Mouse (Mus musculus) embryonic facial prominence, embryonic 14.5 days (tissue): Measurements from ENCODE around the gene Ndufb8. TPM values are rescaled to one million over a fixed set of nuclear protein-coding genes. Genes with fewer than 3 reads are reported as not detected.

Experiments
- ATAC-seq: fragments of 200-750 bp; cut with Nextera tagmentation; 2 replicates; pipeline ENCODE4 v1.8.0; 2017; ENCODE audit warnings: low read depth, moderate number of reproducible peaks, moderate TSS enrichment
- DNase-seq: peaks from one replicate; pipeline ENCODE4 v3.0.0-alpha.2; 2015; ENCODE audit warnings: low spot score
- H3K27ac ChIP-seq: fragments of 300-500 bp; sonication (generic); replicated peaks from 2 replicates; pipeline ENCODE4 v1.5.1; 2014; ENCODE audit warnings: low read depth, mild to moderate bottlenecking, low read length, moderate library complexity
- H3K27me3 ChIP-seq: fragments of 300-500 bp; sonication (generic); replicated peaks from 2 replicates; pipeline ENCODE4 v1.6.1; 2014; ENCODE audit warnings: low read length; ENCODE audit not compliant: control insufficient read depth, insufficient read depth
- H3K36me3 ChIP-seq: fragments of 300-500 bp; sonication (generic); 2 replicates; pipeline ENCODE4 v1.6.1; 2014; ENCODE audit warnings: low read length, mixed read lengths; ENCODE audit not compliant: control insufficient read depth, insufficient read depth
- H3K4me1 ChIP-seq: fragments of 300-500 bp; sonication (generic); 2 replicates; pipeline ENCODE4 v1.6.1; 2014; ENCODE audit warnings: antibody characterized with exemption, low read length; ENCODE audit not compliant: control insufficient read depth, insufficient read depth
- H3K4me2 ChIP-seq: fragments of 300-500 bp; sonication (generic); 2 replicates; pipeline ENCODE4 v1.6.1; 2014; ENCODE audit warnings: low read depth, mild to moderate bottlenecking, low read length, moderate library complexity, mixed read lengths
- H3K4me3 ChIP-seq: fragments of 300-500 bp; sonication (generic); 2 replicates; pipeline ENCODE4 v1.5.1; 2014; ENCODE audit warnings: low read depth, mild to moderate bottlenecking, low read length
- H3K9ac ChIP-seq: fragments of 300-500 bp; sonication (generic); 2 replicates; pipeline ENCODE4 v1.6.1; 2014; ENCODE audit warnings: low read depth, mild to moderate bottlenecking, low read length, moderate library complexity, mixed read lengths
- H3K9me3 ChIP-seq: fragments of 300-500 bp; sonication (generic); 2 replicates; pipeline ENCODE4 v1.6.1; 2016; ENCODE audit warnings: low read length; ENCODE audit not compliant: control insufficient read depth
- WGBS: fragments of 180-500 bp; shearing (Covaris S2); extraction: QIAGEN DNeasy Blood & Tissue Kit; methylation state at CpG from one replicate; pipeline ENCODE4 v1.1.7; 2014; 5-methylcytosine and 5-hydroxymethylcytosine counted together
- polyA plus RNA-seq: library from polyadenylated mRNA; unstranded; fragments of >200 nt; fragmentation: Nextera tagmentation; extraction: Ambion mirVana; gene quantifications from 2 replicates; pipeline ENCODE4 v1.2.1, GENCODE M21; 2014

Gene Ndufb8
- polyA plus RNA-seq, 1 experiment from 2014 or later = 510 TPM

- Histone ChIP-seq H3K9me3 (no peaks in the 10 kb centered on the region), H3K4me2 (peak within 1 kb of the TSS; percentile 72), H3K4me3 (peak within 1 kb of the TSS; percentile 44), H3K9ac (peak within 1 kb of the TSS; percentile 60), H3K36me3 (peaks cover 28% of the 10 kb centered on the region), H3K27me3 (peaks cover 17% of the 10 kb centered on the region), H3K4me1 (no peaks in the 10 kb centered on the region), H3K27ac (no peak within 1 kb of the TSS)
- DNase-seq (no peak), ATAC-seq (peak; percentile 32; the same call in 1 of the 2 replicates)
- WGBS = 2% methylated on average over 22 of the region's 47 CpGs
These were observed 9.8 kb downstream of the Ndufb8 start, which contains the start of gene Sec31b for GRCm38 (mm10) chr19:44545321-44546041. Gene Sec31b (minus strand): TSS chr19:44545864.

GRCm38 (mm10) chr19:44544775-44545174, 10.5 kb downstream of the Ndufb8 start:
- peak; percentile 60; the same call in 1 of the 2 replicates for ATAC-seq
- H3K36me3 ChIP-seq = peaks cover 21% of the 10 kb centered on the region
- peak overlapping the region; percentile 72 for H3K4me2 ChIP-seq
- 0 out of 2 replicates have a peak overlapping the region, but pooled peaks have one; percentile 44 for H3K4me3 ChIP-seq
- peaks cover 17% of the 10 kb centered on the region for H3K27me3 ChIP-seq
- DNase-seq = peak; percentile 85
- WGBS = 2% methylated on average over 13 of the region's 13 CpGs
- no peak overlapping the region for H3K27ac ChIP-seq
- H3K9me3 ChIP-seq = no peaks in the 10 kb centered on the region
- H3K9ac ChIP-seq = no peak overlapping the region
- H3K4me1 ChIP-seq = no peaks in the 10 kb centered on the region

GRCm38 (mm10) chr19:44544372-44544771, 10.9 kb downstream of the Ndufb8 start:
- Histone ChIP-seq H3K9ac (no peak overlapping the region), H3K4me2 (peak overlapping the region; percentile 72; the same call in 1 of the 2 replicates), H3K27ac (no peak overlapping the region), H3K36me3 (peaks cover 17% of the 10 kb centered on the region), H3K9me3 (no peaks in the 10 kb centered on the region), H3K27me3 (peaks cover 17% of the 10 kb centered on the region), H3K4me1 (no peaks in the 10 kb centered on the region), H3K4me3 (no peak overlapping the region)
- WGBS = 53% methylated on average over 10 of the region's 10 CpGs
- ATAC-seq = no peak
- DNase-seq = no peak

GRCm38 (mm10) chr19:44542694-44543178, 12.5 kb downstream of the Ndufb8 start:
- H3K9ac ChIP-seq = no peak overlapping the region
- no peak overlapping the region for H3K4me3 ChIP-seq
- H3K36me3 ChIP-seq = peaks cover under 1% of the 10 kb centered on the region; the same call in 1 of the 2 replicates
- WGBS = 84% methylated on average over 8 of the region's 8 CpGs
- H3K4me2 ChIP-seq = no peak overlapping the region
- no peak overlapping the region for H3K27ac ChIP-seq
- H3K27me3 ChIP-seq = peaks cover 17% of the 10 kb centered on the region
- no peaks in the 10 kb centered on the region for H3K9me3 ChIP-seq
- H3K4me1 ChIP-seq = no peaks in the 10 kb centered on the region
- DNase-seq (no peak), ATAC-seq (no peak)

GRCm38 (mm10) chr19:44537416-44537815, 17.8 kb downstream of the Ndufb8 start:
- no peak overlapping the region for H3K4me3 ChIP-seq
- WGBS = 73% methylated on average over 8 of the region's 8 CpGs
- H3K9ac ChIP-seq = no peak overlapping the region
- H3K36me3 ChIP-seq = no peaks in the 10 kb centered on the region
- H3K4me1 ChIP-seq = no peaks in the 10 kb centered on the region
- no peak overlapping the region for H3K4me2 ChIP-seq
- no peak for ATAC-seq
- no peaks in the 10 kb centered on the region for H3K9me3 ChIP-seq
- H3K27ac ChIP-seq = no peak overlapping the region
- no peak for DNase-seq
- H3K27me3 ChIP-seq = no peaks in the 10 kb centered on the region

- H3K27me3 ChIP-seq = no peaks in the 10 kb centered on the region
- no peak overlapping the region for H3K4me3 ChIP-seq
- H3K9ac ChIP-seq = no peak overlapping the region
- no peaks in the 10 kb centered on the region for H3K4me1 ChIP-seq
- H3K4me2 ChIP-seq = no peak overlapping the region
- no peaks in the 10 kb centered on the region for H3K36me3 ChIP-seq
- no peaks in the 10 kb centered on the region for H3K9me3 ChIP-seq
- H3K27ac ChIP-seq = no peak overlapping the region
- no peak for DNase-seq
- no peak for ATAC-seq
- 32% methylated on average over 3 of the region's 3 CpGs for WGBS
These were observed 19.9 kb downstream of the Ndufb8 start for GRCm38 (mm10) chr19:44535376-44535775.

GRCm38 (mm10) chr19:44530018-44530417, 25.2 kb downstream of the Ndufb8 start:
- H3K9ac ChIP-seq = no peak overlapping the region
- H3K4me2 ChIP-seq = no peak overlapping the region
- no peaks in the 10 kb centered on the region for H3K9me3 ChIP-seq
- H3K4me1 ChIP-seq = no peaks in the 10 kb centered on the region
- no peaks in the 10 kb centered on the region for H3K36me3 ChIP-seq
- DNase-seq (no peak), ATAC-seq (no peak)
- H3K27ac ChIP-seq = no peak overlapping the region
- H3K27me3 ChIP-seq = no peaks in the 10 kb centered on the region
- WGBS = 79% methylated on average over 6 of the region's 6 CpGs
- no peak overlapping the region for H3K4me3 ChIP-seq

GRCm38 (mm10) chr19:44525551-44526205, 29.6 kb downstream of the Ndufb8 start:
- no peaks in the 10 kb centered on the region for H3K36me3 ChIP-seq
- H3K4me3 ChIP-seq = no peak overlapping the region
- DNase-seq = no peak
- H3K4me2 ChIP-seq = no peak overlapping the region
- no peak overlapping the region for H3K9ac ChIP-seq
- no peak overlapping the region for H3K27ac ChIP-seq
- no peaks in the 10 kb centered on the region for H3K27me3 ChIP-seq
- WGBS = 79% methylated on average over 9 of the region's 9 CpGs
- H3K4me1 ChIP-seq = no peaks in the 10 kb centered on the region
- ATAC-seq = no peak
- no peaks in the 10 kb centered on the region for H3K9me3 ChIP-seq
